Mouse (Mus musculus): ENCODE measurements at regions not wholly inside any gene's neighbourhood (a gene's known extent, or its start where the extent isn't known, plus 50 kb on each side); places are given as distances from the start of the nearest gene placed in this dataset.

- no peak for DNase-seq (ENCODE audit: low spot score in 2 of 2)
These were observed 282.7 kb downstream of the Insig2 start for GRCm38 (mm10) chr1:121049684-121050083.

GRCm38 (mm10) chr1:121050695-121051495, 281.5 kb downstream of the Insig2 start:
- no peak for DNase-seq (ENCODE audit: low spot score in 2 of 2)

- no peak for DNase-seq (ENCODE audit: low spot score in 2 of 2)
These were observed 280.8 kb downstream of the Insig2 start for GRCm38 (mm10) chr1:121051496-121052119.

GRCm38 (mm10) chr1:121052120-121052501, 280.3 kb downstream of the Insig2 start:
- DNase-seq (ENCODE audit: low spot score in 2 of 2), result no peak

- DNase-seq (ENCODE audit: low spot score in 2 of 2), result no peak
These were observed 278.7 kb downstream of the Insig2 start for GRCm38 (mm10) chr1:121053692-121054091.

- no peak for DNase-seq (ENCODE audit: low spot score in 2 of 2)
These were observed 257.8 kb downstream of the Insig2 start for GRCm38 (mm10) chr1:121074569-121074968.

GRCm38 (mm10) chr1:121082839-121083238, 249.6 kb downstream of the Insig2 start:
- no peak for DNase-seq (ENCODE audit: low spot score in 2 of 2)

GRCm38 (mm10) chr1:121085101-121085727, 247.2 kb downstream of the Insig2 start:
- DNase-seq (ENCODE audit: low spot score in 2 of 2), result no peak

- no peak for DNase-seq (ENCODE audit: low spot score in 2 of 2)
These were observed 245.1 kb downstream of the Insig2 start for GRCm38 (mm10) chr1:121087124-121087887.

- no peak for DNase-seq (ENCODE audit: low spot score in 2 of 2)
These were observed 241.8 kb downstream of the Insig2 start for GRCm38 (mm10) chr1:121090628-121091027.

GRCm38 (mm10) chr1:121092870-121093269, 239.5 kb downstream of the Insig2 start:
- DNase-seq (ENCODE audit: low spot score in 2 of 2), result no peak

GRCm38 (mm10) chr1:121096551-121097550, 235.5 kb downstream of the Insig2 start:
- no peak for DNase-seq (ENCODE audit: low spot score in 2 of 2)

- DNase-seq (ENCODE audit: low spot score in 2 of 2), result no peak
These were observed 220.5 kb downstream of the Insig2 start for GRCm38 (mm10) chr1:121111776-121112344.

- no peak for DNase-seq (ENCODE audit: low spot score in 2 of 2)
These were observed 219.9 kb downstream of the Insig2 start for GRCm38 (mm10) chr1:121112464-121112863.

- no peak for DNase-seq (ENCODE audit: low spot score in 2 of 2)
These were observed 215.8 kb downstream of the Insig2 start for GRCm38 (mm10) chr1:121116626-121117025.

GRCm38 (mm10) chr1:121123436-121123835, 209.0 kb downstream of the Insig2 start:
- DNase-seq (ENCODE audit: low spot score in 2 of 2), result no peak

GRCm38 (mm10) chr1:121136284-121136683, 196.1 kb downstream of the Insig2 start:
- no peak for DNase-seq (ENCODE audit: low spot score in 2 of 2)

- no peak for DNase-seq (ENCODE audit: low spot score in 2 of 2)
These were observed 195.5 kb downstream of the Insig2 start for GRCm38 (mm10) chr1:121136846-121137245.

GRCm38 (mm10) chr1:121144981-121145380, 187.4 kb downstream of the Insig2 start:
- no peak for DNase-seq (ENCODE audit: low spot score in 2 of 2)

GRCm38 (mm10) chr1:121153476-121153875, 178.9 kb downstream of the Insig2 start:
- no peak for DNase-seq (ENCODE audit: low spot score in 2 of 2)
